Mouse (Mus musculus) MN1 (cell line): ENCODE results near the gene Dntt.

ENCODE experiments used
- DNase-seq: peaks from one replicate; pipeline ENCODE4 v3.0.0-alpha.2; 2016; ENCODE audit warnings: low spot score

Dntt gene

GRCm38 (mm10) chr19:41008674-41009395, 20.2 kb upstream of the Dntt start:
- no peak for DNase-seq

GRCm38 (mm10) chr19:41011676-41012075, 17.4 kb upstream of the Dntt start:
- no peak for DNase-seq

- DNase-seq = no peak
Measured at GRCm38 (mm10) chr19:41013591-41013990, 15.5 kb upstream of the Dntt start.

- DNase-seq = no peak
Measured at GRCm38 (mm10) chr19:41014003-41014402, 15.1 kb upstream of the Dntt start.

- DNase-seq = peak; percentile 7
Measured at GRCm38 (mm10) chr19:41015951-41016716, 12.9 kb upstream of the Dntt start.

- DNase-seq = no peak
Measured at GRCm38 (mm10) chr19:41019164-41019675, 9.9 kb upstream of the Dntt start.

GRCm38 (mm10) chr19:41020537-41020936, 8.5 kb upstream of the Dntt start:
- DNase-seq = no peak

GRCm38 (mm10) chr19:41022244-41022643, 6.8 kb upstream of the Dntt start:
- no peak for DNase-seq

- DNase-seq = no peak
Measured at GRCm38 (mm10) chr19:41026551-41026950, 2.5 kb upstream of the Dntt start.

- no peak for DNase-seq
Measured at GRCm38 (mm10) chr19:41027024-41027423, 2.1 kb upstream of the Dntt start.

GRCm38 (mm10) chr19:41027601-41028000, 1.5 kb upstream of the Dntt start:
- DNase-seq = no peak

- DNase-seq = no peak
Measured at GRCm38 (mm10) chr19:41030161-41030560, 1.1 kb downstream of the Dntt start.

- no peak for DNase-seq
Measured at GRCm38 (mm10) chr19:41031009-41031408, 1.9 kb downstream of the Dntt start.

GRCm38 (mm10) chr19:41031869-41032268, 2.8 kb downstream of the Dntt start:
- no peak for DNase-seq

GRCm38 (mm10) chr19:41035809-41036551, 6.9 kb downstream of the Dntt start:
- DNase-seq = no peak

- no peak for DNase-seq
Measured at GRCm38 (mm10) chr19:41039110-41039509, 10.0 kb downstream of the Dntt start.

GRCm38 (mm10) chr19:41045091-41045770, 16.2 kb downstream of the Dntt start:
- DNase-seq = no peak

GRCm38 (mm10) chr19:41047437-41048186, 18.5 kb downstream of the Dntt start:
- no peak for DNase-seq

- DNase-seq = no peak
Measured at GRCm38 (mm10) chr19:41048187-41048559, 19.1 kb downstream of the Dntt start.

- DNase-seq = no peak
Measured at GRCm38 (mm10) chr19:41051714-41052113, 22.6 kb downstream of the Dntt start.

GRCm38 (mm10) chr19:41052247-41052646, 23.2 kb downstream of the Dntt start:
- no peak for DNase-seq
